Mouse (Mus musculus) bone marrow, adult 2 months (tissue): Measurements from ENCODE around the gene H2afj. TPM values are rescaled to one million over a fixed set of nuclear protein-coding genes. Genes with fewer than 3 reads are reported as not detected.
A peak's percentile ranks its signal among the peaks of the same experiment; 100 is the strongest.

Experiments
- H3K27ac ChIP-seq: fragments of 200-500 bp; 2 replicates; pipeline ENCODE4 v1.5.1; 2012; ENCODE audit warnings: low read depth, mild to moderate bottlenecking, control low read depth, inconsistent platforms, low read length; ENCODE audit not compliant: control insufficient read depth, poor library complexity, insufficient read depth
- H3K4me1 ChIP-seq: fragments of 200-500 bp; 2 replicates; pipeline ENCODE4 v1.6.1; 2011; ENCODE audit warnings: low read length; ENCODE audit not compliant: control insufficient read depth, insufficient read depth
- H3K4me3 ChIP-seq: fragments of 200-500 bp; replicated peaks from 2 replicates; pipeline ENCODE3; 2011; ENCODE audit warnings: mild to moderate bottlenecking, low read depth, low read length, control low read depth; ENCODE audit not compliant: control insufficient read depth
- CTCF ChIP-seq: fragments of 200-500 bp; IDR thresholded peaks from 2 replicates; pipeline ENCODE4 v1.5.1; 2011; ENCODE audit warnings: low read length, control low read depth; ENCODE audit not compliant: control insufficient read depth, insufficient read depth
- POLR2A ChIP-seq: fragments of 200-500 bp; IDR thresholded peaks from 2 replicates; pipeline ENCODE4 v1.6.1; 2011; ENCODE audit warnings: low read depth, mild to moderate bottlenecking, control low read depth, low read length, borderline replicate concordance; ENCODE audit not compliant: control insufficient read depth
- WGBS: fragments of 180-500 bp; shearing (Covaris S2); methylation state at CpG from one replicate; pipeline ENCODE4 v1.1.7; 2018; 5-methylcytosine and 5-hydroxymethylcytosine counted together
- polyA plus RNA-seq: library from polyadenylated mRNA; stranded (reverse); fragments of >200 nt; gene quantifications from 2 replicates; pipeline ENCODE4 v1.2.4, GENCODE M21; 2011; ENCODE audit warnings: low replicate concordance; ENCODE audit not compliant: missing spikeins, insufficient read depth, insufficient read length

The H2afj gene
- polyA plus RNA-seq, 1 experiment = 78.9 TPM

DNA sequence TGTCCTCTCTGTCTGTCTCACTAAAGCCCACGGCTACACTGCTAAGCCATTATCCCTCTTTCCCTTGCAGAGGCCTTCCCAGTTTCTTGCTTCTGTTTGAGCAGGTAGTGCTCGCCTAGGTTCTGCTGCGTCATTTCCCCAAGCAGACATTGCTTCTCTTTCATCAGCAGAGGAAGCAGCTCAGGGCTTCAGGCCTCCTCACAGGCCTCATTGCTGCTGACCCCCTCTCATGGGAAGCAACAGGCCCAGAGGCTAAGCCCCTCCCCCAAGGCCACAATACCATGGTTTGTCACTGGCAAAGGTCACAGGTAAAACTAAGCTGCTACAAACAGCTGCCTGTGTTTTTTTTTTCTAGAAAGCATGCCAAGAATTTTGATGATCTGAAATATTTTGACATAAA is 44.7 kb downstream of the H2afj start:
- 34% methylated on average over 3 of the region's 3 CpGs for WGBS
- Histone ChIP-seq H3K4me3 (no peak overlapping the region), H3K27ac (peak overlapping the region; percentile 13; the same call in 1 of the 2 replicates), H3K4me1 (peaks cover 7% of the 10 kb centered on the region)
- no peak for TF ChIP-seq CTCF

DNA sequence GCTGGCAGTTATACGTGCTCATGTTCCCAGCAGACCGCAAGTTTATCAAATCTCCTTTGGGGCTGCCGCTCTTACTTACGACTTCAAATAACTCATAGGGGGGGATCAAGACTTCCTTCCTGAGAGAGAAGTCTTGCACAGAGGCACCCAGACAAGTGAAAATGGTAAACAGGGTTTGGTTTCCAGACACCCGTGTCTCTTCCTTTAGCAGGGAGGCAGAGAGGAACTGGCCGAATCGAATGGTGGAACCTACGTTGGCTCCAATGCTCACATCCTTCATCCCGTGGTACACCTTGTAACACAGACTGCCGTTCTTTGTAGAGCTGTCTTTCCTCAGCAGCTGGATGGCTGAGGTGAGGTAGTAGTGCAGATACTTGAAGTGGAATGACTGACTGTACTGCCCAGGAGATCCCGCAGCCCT is 46.3 kb downstream of the H2afj start:
- peak overlapping the region; percentile 68 for H3K4me3 ChIP-seq
- H3K4me1 ChIP-seq = peaks cover 7% of the 10 kb centered on the region
- peak overlapping the region; percentile 67 for H3K27ac ChIP-seq
- WGBS = 10% methylated on average over 11 of the region's 11 CpGs
- TF ChIP-seq POLR2A = no peak
- TF ChIP-seq CTCF = no peak

DNA sequence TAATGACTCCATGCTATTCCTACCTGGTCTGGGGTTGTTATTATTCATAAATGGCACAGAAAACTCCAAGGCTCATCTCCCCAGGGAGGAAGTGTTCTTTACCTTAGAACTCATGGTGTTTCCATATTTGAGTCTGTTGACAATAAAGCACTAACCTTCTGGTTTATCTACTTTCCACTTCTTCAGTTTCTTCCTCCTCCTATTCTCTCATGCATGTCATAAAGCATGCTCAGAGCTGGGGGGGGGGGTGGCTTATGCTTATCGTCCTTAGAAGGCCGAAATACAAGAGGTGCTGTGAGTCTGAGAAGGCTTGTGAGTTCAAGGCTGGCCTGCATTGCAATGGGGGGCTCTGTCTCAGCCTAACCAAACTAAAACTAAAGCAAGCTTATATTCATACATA is 47.1 kb downstream of the H2afj start:
- Histone ChIP-seq H3K4me1 (peaks cover 7% of the 10 kb centered on the region), H3K27ac (no peak overlapping the region), H3K4me3 (peak overlapping the region; percentile 39)
- no peak for TF ChIP-seq CTCF
- no peak for TF ChIP-seq POLR2A
- 46% methylated on average over 2 of the region's 2 CpGs for WGBS

DNA sequence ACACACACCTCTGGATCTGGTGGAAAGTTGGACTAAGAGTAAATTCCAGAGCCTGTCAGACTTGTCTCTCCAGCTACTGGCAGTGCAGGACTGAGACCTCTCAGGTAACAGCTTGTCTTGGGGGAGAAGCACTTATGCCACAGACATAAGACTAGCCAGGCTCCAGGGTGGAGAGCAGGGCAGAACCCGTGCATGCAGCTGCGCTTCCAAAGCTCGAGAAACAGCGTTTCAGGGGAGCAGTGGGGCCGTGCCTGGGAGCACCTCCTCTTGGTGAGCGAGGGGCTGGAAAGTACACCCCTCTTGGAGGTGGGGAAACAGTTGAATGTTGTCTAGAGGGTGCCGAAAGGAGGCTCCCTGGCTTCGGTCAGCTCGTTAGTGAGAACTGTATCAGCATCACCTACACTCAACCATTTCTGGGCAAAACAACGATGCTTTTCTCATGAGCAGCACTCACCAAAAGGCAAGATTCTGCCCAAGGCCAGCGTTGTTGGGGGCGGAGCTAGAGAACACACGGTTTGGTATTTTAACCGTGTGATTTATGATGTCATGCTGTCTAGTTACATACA is 48.1 kb downstream of the H2afj start:
- WGBS = 15% methylated on average over 14 of the region's 14 CpGs
- Histone ChIP-seq H3K27ac (peak overlapping the region; percentile 53), H3K4me1 (peaks cover 5% of the 10 kb centered on the region), H3K4me3 (peak overlapping the region; percentile 63)
- TF ChIP-seq CTCF (no peak), POLR2A (no peak; the same call in 1 of the 2 replicates)

DNA sequence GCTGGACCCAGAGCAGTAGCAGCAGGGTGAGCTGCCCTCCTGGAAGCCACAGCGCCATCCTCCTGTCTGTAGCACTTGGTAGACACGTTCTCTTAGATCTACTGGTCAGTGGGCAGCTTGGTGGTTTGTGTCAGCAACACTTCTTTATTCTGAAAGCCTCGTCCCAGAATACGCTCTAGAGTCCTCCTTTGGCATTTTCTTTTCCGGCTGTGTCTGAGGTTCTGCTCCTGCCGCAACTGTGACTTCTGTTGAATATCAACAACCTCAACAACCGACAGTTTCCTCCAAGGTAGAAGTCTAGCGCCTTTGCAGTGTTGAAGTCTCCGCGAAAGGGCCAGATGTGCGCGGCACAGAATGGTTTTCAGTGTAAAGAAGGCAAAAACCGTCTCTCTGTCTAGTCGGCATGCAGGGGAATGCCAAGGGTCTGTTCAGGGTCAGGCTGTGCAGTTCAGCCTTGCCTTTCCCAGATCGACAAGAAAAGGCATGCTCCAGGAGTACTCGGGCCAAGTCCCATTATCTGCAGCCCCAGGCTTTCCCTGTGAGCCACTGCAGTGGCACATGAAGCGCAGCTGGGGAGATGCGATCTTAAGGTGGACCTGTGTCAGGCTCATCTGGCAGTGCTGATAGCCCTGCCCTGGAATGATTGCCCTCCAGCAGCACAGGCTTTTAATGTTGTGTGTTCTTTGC is 49.3 kb downstream of the H2afj start, which contains the start of gene Art4:
Gene Art4, minus strand, starts transcription at position 548 of the 687 bp plus-strand sequence.
- H3K27ac ChIP-seq = peak within 1 kb of the TSS; percentile 85
- TF ChIP-seq CTCF (no peak), POLR2A (peak; percentile 31; the same call in 1 of the 2 replicates)
- 2% methylated on average over 18 of the region's 18 CpGs for WGBS
- peaks cover 2% of the 10 kb centered on the region for H3K4me1 ChIP-seq
- peak within 1 kb of the TSS; percentile 84 for H3K4me3 ChIP-seq

DNA sequence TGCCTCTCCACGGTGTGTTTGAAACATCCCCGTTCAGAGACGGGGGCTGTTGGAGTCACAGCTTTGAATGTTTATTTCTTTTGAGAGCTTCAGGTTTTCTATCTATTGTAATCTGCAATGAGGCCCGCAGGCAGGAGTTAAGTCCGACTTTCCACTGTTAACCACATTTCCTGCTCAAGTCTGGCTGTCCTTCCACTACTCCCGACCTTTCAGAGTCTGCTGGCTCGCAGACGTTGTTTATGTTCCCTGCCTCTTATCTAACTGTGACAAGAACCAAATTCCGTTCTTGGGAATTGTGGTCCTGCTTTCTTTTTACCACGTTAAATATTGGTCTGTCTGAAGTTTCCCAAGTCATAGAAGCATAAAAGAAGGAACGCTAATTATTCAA is 49.8 kb downstream of the H2afj start:
- 12% methylated on average over 11 of the region's 11 CpGs for WGBS
- TF ChIP-seq CTCF (no peak), POLR2A (no peak)
- Histone ChIP-seq H3K4me1 (peaks cover 2% of the 10 kb centered on the region), H3K27ac (peak overlapping the region; percentile 72), H3K4me3 (no peak overlapping the region)

DNA sequence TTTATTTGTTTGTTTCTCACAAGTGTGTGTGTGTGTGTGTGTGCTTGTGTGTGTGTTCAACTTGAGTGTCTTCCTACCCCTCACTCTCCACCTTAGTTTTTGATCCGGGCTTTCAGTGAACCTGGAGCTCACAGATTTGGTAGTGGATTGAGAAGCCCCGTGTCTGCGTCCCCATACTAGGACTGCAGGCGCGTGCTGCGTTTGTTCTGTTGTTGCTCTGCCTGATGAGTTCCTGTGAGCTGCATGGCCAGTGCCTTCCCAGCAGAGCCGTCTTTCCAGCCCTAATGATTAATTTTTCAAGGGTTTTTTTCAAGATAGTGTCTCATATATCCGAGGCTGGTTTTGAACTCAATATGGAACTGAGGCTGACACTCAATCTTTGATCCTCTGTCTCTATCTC is 50.4 kb downstream of the H2afj start:
- Histone ChIP-seq H3K4me1 (peaks cover 2% of the 10 kb centered on the region), H3K27ac (peak overlapping the region; percentile 35), H3K4me3 (no peak overlapping the region)
- WGBS = 83% methylated on average over 8 of the region's 8 CpGs
- TF ChIP-seq POLR2A (no peak), CTCF (no peak)

Other genes starting within 250 kb of the H2afj start
- gene Plbd1, start 146.3 kb upstream of the H2afj start, polyA plus RNA-seq = 21.1 and 70.1 TPM in 2 replicates
- not detected in 2 replicates for gene Gucy2c, start 26.5 kb upstream of the H2afj start, polyA plus RNA-seq
- 7.2 and 8.0 TPM in 2 replicates for gene Hist4h4, start 3.8 kb upstream of the H2afj start, polyA plus RNA-seq
- not detected in 2 replicates for gene BC049715, start 19.4 kb downstream of the H2afj start, polyA plus RNA-seq
- gene Wbp11, start 20.0 kb downstream of the H2afj start, polyA plus RNA-seq = 38.3 and 48.2 TPM in 2 replicates
- gene Smco3, start 27.2 kb downstream of the H2afj start, polyA plus RNA-seq = 0.95 and 1.9 TPM in 2 replicates
- 18.5 and 20.6 TPM in 2 replicates for gene Art4, start 49.5 kb downstream of the H2afj start, polyA plus RNA-seq
- gene Mgp, start 67.6 kb downstream of the H2afj start, polyA plus RNA-seq = 43.9 and 117 TPM in 2 replicates
- gene Erp27, start 113.9 kb downstream of the H2afj start, polyA plus RNA-seq = 4.8 and 11.3 TPM in 2 replicates
- 0.27 and 0.42 TPM in 2 replicates for gene Pde6h, start 115.6 kb downstream of the H2afj start, polyA plus RNA-seq
- 251 and 531 TPM in 2 replicates for gene Arhgdib, start 133.7 kb downstream of the H2afj start, polyA plus RNA-seq